Mouse (Mus musculus) myocyte (in vitro differentiated cells): Measurements from ENCODE around the gene Nxpe4. TPM values are rescaled to one million over a fixed set of nuclear protein-coding genes. Genes with fewer than 3 reads are reported as not detected.

Source experiments
- H3K27me3 ChIP-seq: one replicate; pipeline ENCODE4 v1.6.1; 2011; ENCODE audit not compliant: control insufficient read depth, insufficient read depth, insufficient read length
- H3K36me3 ChIP-seq: one replicate; pipeline ENCODE4 v1.6.1; 2011; ENCODE audit not compliant: control insufficient read depth, insufficient read depth
- H3K4me2 ChIP-seq: one replicate; pipeline ENCODE4 v1.6.1; 2011; ENCODE audit warnings: low read depth, control low read depth
- H3K4me3 ChIP-seq: one replicate; pipeline ENCODE4 v1.5.1; 2011; ENCODE audit warnings: mild to moderate bottlenecking, control low read depth, moderate library complexity
- H3K79me2 ChIP-seq: one replicate; pipeline ENCODE4 v1.6.1; 2011; ENCODE audit not compliant: control insufficient read depth, insufficient read depth
- H3ac ChIP-seq: one replicate; pipeline ENCODE4 v1.6.1; 2011; ENCODE audit not compliant: control insufficient read depth, insufficient read length
- CEBPB ChIP-seq: IDR thresholded peaks from 2 replicates; pipeline ENCODE4 v1.6.1; 2011; ENCODE audit warnings: mild to moderate bottlenecking, moderate library complexity; ENCODE audit not compliant: poor library complexity, insufficient read depth, severe bottlenecking
- E2F4 ChIP-seq: IDR thresholded peaks from one replicate; pipeline ENCODE4 v1.6.1; 2011; ENCODE audit warnings: mild to moderate bottlenecking, control low read depth, moderate library complexity; ENCODE audit not compliant: insufficient read depth
- MAX ChIP-seq: IDR thresholded peaks from one replicate; pipeline ENCODE4 v1.6.1; 2011; ENCODE audit warnings: low read depth, mild to moderate bottlenecking, control low read depth
- MYOD1 ChIP-seq, 3 experiments: IDR thresholded peaks; one replicate each; pipeline ENCODE4 v1.6.1; 2011; ENCODE audit warnings: control low read depth in 2 of 3, low read depth in 2 of 3, mild to moderate bottlenecking in 2 of 3, moderate library complexity in 1 of 3; ENCODE audit not compliant: insufficient read length in 2 of 3, control insufficient read depth in 1 of 3
- MYOG ChIP-seq, 3 experiments: IDR thresholded peaks; one replicate each; pipeline ENCODE4 v1.6.1; 2011; ENCODE audit warnings: control low read depth in 2 of 3, low read depth in 2 of 3, mild to moderate bottlenecking in 2 of 3; ENCODE audit not compliant: insufficient read length in 2 of 3, control insufficient read depth in 1 of 3, insufficient read depth in 1 of 3
- POLR2A ChIP-seq: IDR thresholded peaks from one replicate; pipeline ENCODE4 v1.6.1; 2011; ENCODE audit warnings: low read depth, mild to moderate bottlenecking, control low read depth, moderate library complexity; ENCODE audit not compliant: insufficient read length
- POLR2AphosphoS2 ChIP-seq: IDR thresholded peaks from one replicate; pipeline ENCODE4 v1.6.1; 2011; ENCODE audit warnings: low read depth, control low read depth; ENCODE audit not compliant: insufficient read length
- REST ChIP-seq: IDR thresholded peaks from one replicate; pipeline ENCODE4 v1.6.1; 2011; ENCODE audit warnings: mild to moderate bottlenecking, control low read depth, moderate library complexity; ENCODE audit not compliant: insufficient read depth, insufficient read length
- SRF ChIP-seq: IDR thresholded peaks from one replicate; pipeline ENCODE4 v1.6.1; 2011; ENCODE audit warnings: low read depth; ENCODE audit not compliant: control insufficient read depth, insufficient read length
- TCF12 ChIP-seq: IDR thresholded peaks from one replicate; pipeline ENCODE4 v1.6.1; 2011; ENCODE audit warnings: mild to moderate bottlenecking, control low read depth; ENCODE audit not compliant: poor library complexity, insufficient read depth, severe bottlenecking
- TCF3 ChIP-seq: IDR thresholded peaks from one replicate; pipeline ENCODE4 v1.6.1; 2011; ENCODE audit warnings: low read depth, control low read depth; ENCODE audit not compliant: insufficient read length
- USF1 ChIP-seq: IDR thresholded peaks from one replicate; pipeline ENCODE4 v1.6.1; 2011; ENCODE audit warnings: low read depth, mild to moderate bottlenecking, control low read depth, moderate library complexity
- polyA plus RNA-seq: library from polyadenylated mRNA; unstranded; fragments of >200 nt; fragmentation: generic; extraction: Trizol; gene quantifications from one replicate; pipeline ENCODE4 v1.2.1, GENCODE M21; 2012; ENCODE audit warnings: missing spikeins

Gene Nxpe4
- polyA plus RNA-seq, 1 experiment = 0.10 TPM

- no peak for TF ChIP-seq POLR2AphosphoS2
- no peak for TF ChIP-seq TCF3
- no peak for TF ChIP-seq POLR2A
- TF ChIP-seq USF1 = no peak
- no peak for TF ChIP-seq MYOD1 (IDR thresholded peaks at IDR 0.05; ENCODE audit: control insufficient read depth in 1 of 3, insufficient read length in 2 of 3, low read depth in 2 of 3)
- no peak for TF ChIP-seq REST
- no peak for TF ChIP-seq MAX
- TF ChIP-seq SRF = no peak
- no peak for TF ChIP-seq MYOG (IDR thresholded peaks at IDR 0.05; ENCODE audit: control insufficient read depth in 1 of 3, insufficient read depth in 1 of 3, insufficient read length in 2 of 3, low read depth in 2 of 3)
- Histone ChIP-seq H3K27me3 (no peaks in the 10 kb centered on the region), H3ac (no peak overlapping the region), H3K36me3 (no peaks in the 10 kb centered on the region), H3K4me3 (no peak overlapping the region), H3K4me2 (no peak overlapping the region), H3K79me2 (no peaks in the 10 kb centered on the region)
Observed at GRCm38 (mm10) chr9:48357097-48357496, 195.3 kb downstream of the Nxpe4 start.

- TF ChIP-seq REST (no peak), POLR2AphosphoS2 (no peak)
- Histone ChIP-seq H3K4me2 (no peak overlapping the region), H3K27me3 (no peaks in the 10 kb centered on the region), H3ac (no peak overlapping the region), H3K4me3 (no peak overlapping the region), H3K79me2 (no peaks in the 10 kb centered on the region), H3K36me3 (no peaks in the 10 kb centered on the region)
Observed at GRCm38 (mm10) chr9:48360826-48361225, 199.0 kb downstream of the Nxpe4 start.

GRCm38 (mm10) chr9:48361815-48362631 lies 200.2 kb downstream of the Nxpe4 start:
- Histone ChIP-seq H3K4me2 (no peak overlapping the region), H3ac (no peak overlapping the region), H3K27me3 (no peaks in the 10 kb centered on the region), H3K79me2 (no peaks in the 10 kb centered on the region), H3K4me3 (no peak overlapping the region), H3K36me3 (no peaks in the 10 kb centered on the region)
- TF ChIP-seq MYOD1 (IDR thresholded peaks at IDR 0.05; ENCODE audit: control insufficient read depth in 1 of 3, insufficient read length in 2 of 3, low read depth in 2 of 3) (no peak), POLR2A (no peak), E2F4 (no peak), USF1 (no peak), MYOG (IDR thresholded peaks at IDR 0.05; ENCODE audit: control insufficient read depth in 1 of 3, insufficient read depth in 1 of 3, insufficient read length in 2 of 3, low read depth in 2 of 3) (no peak), SRF (no peak), TCF12 (no peak), REST (no peak), TCF3 (no peak), POLR2AphosphoS2 (no peak)

- Histone ChIP-seq H3K4me3 (no peak overlapping the region), H3K79me2 (no peaks in the 10 kb centered on the region), H3K27me3 (no peaks in the 10 kb centered on the region)
Observed at GRCm38 (mm10) chr9:48362743-48363142, 200.9 kb downstream of the Nxpe4 start.

GRCm38 (mm10) chr9:48373232-48373878 lies 211.5 kb downstream of the Nxpe4 start:
- no peak overlapping the region for H3K4me3 ChIP-seq
- no peaks in the 10 kb centered on the region for H3K79me2 ChIP-seq
- H3K36me3 ChIP-seq = no peaks in the 10 kb centered on the region
- TF ChIP-seq POLR2A (no peak), POLR2AphosphoS2 (no peak), REST (no peak), TCF3 (no peak), USF1 (no peak), TCF12 (no peak), MYOG (IDR thresholded peaks at IDR 0.05; ENCODE audit: control insufficient read depth in 1 of 3, insufficient read depth in 1 of 3, insufficient read length in 2 of 3, low read depth in 2 of 3) (no peak), CEBPB (no peak), MYOD1 (IDR thresholded peaks at IDR 0.05; ENCODE audit: control insufficient read depth in 1 of 3, insufficient read length in 2 of 3, low read depth in 2 of 3) (no peak), SRF (no peak)
- no peak overlapping the region for H3ac ChIP-seq
- H3K27me3 ChIP-seq = no peaks in the 10 kb centered on the region
- H3K4me2 ChIP-seq = no peak overlapping the region

More at GRCm38 (mm10) chr9:48362743-48363142, 200.9 kb downstream of the Nxpe4 start:
- Histone ChIP-seq H3K36me3 (no peaks in the 10 kb centered on the region), H3ac (no peak overlapping the region), H3K4me2 (no peak overlapping the region)
- TF ChIP-seq REST (no peak), POLR2A (no peak), USF1 (no peak), TCF12 (no peak), MYOD1 (IDR thresholded peaks at IDR 0.05; ENCODE audit: control insufficient read depth in 1 of 3, insufficient read length in 2 of 3, low read depth in 2 of 3) (no peak), MAX (no peak), MYOG (IDR thresholded peaks at IDR 0.05; ENCODE audit: control insufficient read depth in 1 of 3, insufficient read depth in 1 of 3, insufficient read length in 2 of 3, low read depth in 2 of 3) (no peak), SRF (no peak), CEBPB (no peak)
